Mouse (Mus musculus) heart, embryonic 13.5 days (tissue): ENCODE measurements around the gene Crtap. TPM values are rescaled to one million over a fixed set of nuclear protein-coding genes. Genes with fewer than 3 reads are reported as not detected.
A peak's percentile ranks its signal among the peaks of the same experiment; 100 is the strongest.
"Not testable (repeated sequence)": the region's sequence is repeated elsewhere in the genome, so short reads cannot be mapped to it uniquely, and the experiment has no call there.

Source experiments
- ATAC-seq: fragments of 200-750 bp; cut with Nextera tagmentation; 2 replicates; pipeline ENCODE4 v1.8.0; 2017; ENCODE audit warnings: moderate TSS enrichment; ENCODE audit not compliant: insufficient number of reproducible peaks, low FRiP score, low TSS enrichment; ENCODE audit errors: extremely low read depth
- H3K27ac ChIP-seq: fragments of 300-500 bp; sonication (generic); replicated peaks from 2 replicates; pipeline ENCODE4 v1.5.1; 2015; ENCODE audit warnings: moderate library complexity, mild to moderate bottlenecking, inconsistent platforms
- H3K27me3 ChIP-seq: fragments of 300-500 bp; sonication (generic); replicated peaks from 2 replicates; pipeline ENCODE4 v1.6.1; 2015; ENCODE audit warnings: mild to moderate bottlenecking, inconsistent platforms
- H3K36me3 ChIP-seq: fragments of 300-500 bp; sonication (generic); 2 replicates; pipeline ENCODE4 v1.6.1; 2015; ENCODE audit warnings: mild to moderate bottlenecking, inconsistent platforms
- H3K4me1 ChIP-seq: fragments of 300-500 bp; sonication (generic); 2 replicates; pipeline ENCODE4 v1.6.1; 2015; ENCODE audit warnings: inconsistent platforms
- H3K4me2 ChIP-seq: fragments of 300-500 bp; sonication (generic); 2 replicates; pipeline ENCODE4 v1.6.1; 2015; ENCODE audit warnings: inconsistent platforms, mild to moderate bottlenecking, moderate library complexity
- H3K4me3 ChIP-seq: fragments of 300-500 bp; sonication (generic); 2 replicates; pipeline ENCODE4 v1.5.1; 2015; ENCODE audit warnings: moderate library complexity, mild to moderate bottlenecking, inconsistent platforms
- H3K9ac ChIP-seq: fragments of 300-500 bp; sonication (generic); 2 replicates; pipeline ENCODE4 v1.6.1; 2015; ENCODE audit warnings: inconsistent platforms, mild to moderate bottlenecking, moderate library complexity
- H3K9me3 ChIP-seq: fragments of 300-500 bp; sonication (generic); 2 replicates; pipeline ENCODE4 v1.6.1; 2016; ENCODE audit warnings: inconsistent platforms
- WGBS: fragments of 180-500 bp; shearing (Covaris S2); methylation state at CpG from one replicate; pipeline ENCODE4 v1.1.7; 2015; ENCODE audit warnings: mixed read lengths; 5-methylcytosine and 5-hydroxymethylcytosine counted together
- polyA plus RNA-seq: library from polyadenylated mRNA; unstranded; fragments of >200 nt; fragmentation: Nextera tagmentation; extraction: Ambion mirVana; gene quantifications from 2 replicates; pipeline ENCODE4 v1.2.1, GENCODE M21; 2015

Gene Crtap
- polyA plus RNA-seq, 1 experiment from 2014 or later = 142 TPM

- H3K36me3 ChIP-seq = peaks cover 89% of the 10 kb centered on the region
- H3K27me3 ChIP-seq = no peaks in the 10 kb centered on the region
- no peak for ATAC-seq
- H3K9ac ChIP-seq = no peak overlapping the region
- H3K4me2 ChIP-seq = no peak overlapping the region
- H3K4me3 ChIP-seq = no peak overlapping the region
- no peaks in the 10 kb centered on the region for H3K9me3 ChIP-seq
- WGBS = 62% methylated on average over 17 of the region's 17 CpGs
- peaks cover 16% of the 10 kb centered on the region for H3K4me1 ChIP-seq
- no peak overlapping the region for H3K27ac ChIP-seq
Observed at GRCm38 (mm10) chr9:114380881-114381733, 9.4 kb downstream of the Crtap start.

GRCm38 (mm10) chr9:114379871-114380270, 10.6 kb downstream of the Crtap start:
- H3K9ac ChIP-seq = no peak overlapping the region
- no peak overlapping the region for H3K27ac ChIP-seq
- H3K36me3 ChIP-seq = peaks cover 88% of the 10 kb centered on the region
- no peaks in the 10 kb centered on the region for H3K9me3 ChIP-seq
- H3K4me1 ChIP-seq = peaks cover 15% of the 10 kb centered on the region
- H3K4me3 ChIP-seq = no peak overlapping the region
- ATAC-seq = no peak
- no peaks in the 10 kb centered on the region for H3K27me3 ChIP-seq
- 80% methylated on average over 12 of the region's 12 CpGs for WGBS
- no peak overlapping the region for H3K4me2 ChIP-seq

GRCm38 (mm10) chr9:114377168-114377567, 13.3 kb downstream of the Crtap start:
- Histone ChIP-seq H3K4me1 (peaks cover 15% of the 10 kb centered on the region), H3K36me3 (peaks cover 82% of the 10 kb centered on the region), H3K9me3 (no peaks in the 10 kb centered on the region), H3K9ac (no peak overlapping the region), H3K4me2 (no peak overlapping the region), H3K27me3 (no peaks in the 10 kb centered on the region), H3K4me3 (no peak overlapping the region), H3K27ac (no peak overlapping the region)
- 67% methylated on average over 10 of the region's 10 CpGs for WGBS
- ATAC-seq = peak; percentile 21; the same call in 1 of the 2 replicates

GRCm38 (mm10) chr9:114375276-114375962, 15.1 kb downstream of the Crtap start:
- 79% methylated on average over 10 of the region's 10 CpGs for WGBS
- no peak overlapping the region for H3K27ac ChIP-seq
- ATAC-seq = no peak
- H3K36me3 ChIP-seq = peaks cover 73% of the 10 kb centered on the region
- no peaks in the 10 kb centered on the region for H3K27me3 ChIP-seq
- H3K9ac ChIP-seq = no peak overlapping the region
- no peak overlapping the region for H3K4me2 ChIP-seq
- no peak overlapping the region for H3K4me3 ChIP-seq
- no peaks in the 10 kb centered on the region for H3K9me3 ChIP-seq
- H3K4me1 ChIP-seq = peaks cover 15% of the 10 kb centered on the region

GRCm38 (mm10) chr9:114371717-114372116, 18.8 kb downstream of the Crtap start:
- H3K4me3 ChIP-seq, H3K9ac ChIP-seq, H3K27me3 ChIP-seq, ATAC-seq, H3K27ac ChIP-seq, H3K4me2 ChIP-seq, H3K9me3 ChIP-seq: not testable (repeated sequence)
- peaks cover 36% of the 10 kb centered on the region for H3K36me3 ChIP-seq
- WGBS = 21% methylated on average over 5 of the region's 5 CpGs
- peaks cover 13% of the 10 kb centered on the region for H3K4me1 ChIP-seq

GRCm38 (mm10) chr9:114369389-114369788, 21.1 kb downstream of the Crtap start:
- not testable (repeated sequence) for H3K9ac ChIP-seq, H3K4me2 ChIP-seq, H3K27me3 ChIP-seq, ATAC-seq, H3K27ac ChIP-seq, H3K4me3 ChIP-seq, H3K9me3 ChIP-seq
- WGBS = 53% methylated on average over 5 of the region's 5 CpGs
- H3K36me3 ChIP-seq = peaks cover 15% of the 10 kb centered on the region
- peaks cover 12% of the 10 kb centered on the region; the same call in 1 of the 2 replicates for H3K4me1 ChIP-seq

GRCm38 (mm10) chr9:114368471-114368858, 22.0 kb downstream of the Crtap start:
- peak; percentile 38; the same call in 1 of the 2 replicates for ATAC-seq
- Histone ChIP-seq H3K9ac (peak overlapping the region; percentile 83), H3K9me3 (no peaks in the 10 kb centered on the region), H3K4me1 (peaks cover 12% of the 10 kb centered on the region; the same call in 1 of the 2 replicates), H3K4me2 (peak overlapping the region; percentile 90), H3K36me3 (peaks cover 7% of the 10 kb centered on the region), H3K4me3 (peak overlapping the region; percentile 63), H3K27me3 (peaks cover 4% of the 10 kb centered on the region; the same call in 1 of the 2 replicates), H3K27ac (peak overlapping the region; percentile 42; the same call in 1 of the 2 replicates)
- 11% methylated on average over 12 of the region's 12 CpGs for WGBS

- peak; percentile 62 for ATAC-seq
- Histone ChIP-seq H3K4me3 (peak overlapping the region; percentile 63), H3K36me3 (peaks cover 2% of the 10 kb centered on the region), H3K9ac (peak overlapping the region; percentile 83), H3K4me1 (peaks cover 12% of the 10 kb centered on the region; the same call in 1 of the 2 replicates), H3K9me3 (no peaks in the 10 kb centered on the region), H3K4me2 (peak overlapping the region; percentile 90), H3K27me3 (peaks cover 4% of the 10 kb centered on the region; the same call in 1 of the 2 replicates), H3K27ac (peak overlapping the region; percentile 42; the same call in 1 of the 2 replicates)
- under 1% methylated on average over 48 of the region's 48 CpGs for WGBS
Observed at GRCm38 (mm10) chr9:114367783-114368470, 22.5 kb downstream of the Crtap start.

- H3K9me3 ChIP-seq, H3K4me1 ChIP-seq, H3K4me3 ChIP-seq, H3K27me3 ChIP-seq, H3K9ac ChIP-seq, H3K36me3 ChIP-seq, H3K27ac ChIP-seq, H3K4me2 ChIP-seq, ATAC-seq: not testable (repeated sequence)
- WGBS = 50% methylated on average over 9 of the region's 9 CpGs
Observed at GRCm38 (mm10) chr9:114329855-114330254, 60.6 kb downstream of the Crtap start, which contains the start of gene Bcl2a1c. TSS of gene Bcl2a1c (plus strand) at chr9:114330135.

- H3K27ac ChIP-seq = not testable (repeated sequence)
Observed at GRCm38 (mm10) chr9:114328332-114328731, 62.1 kb downstream of the Crtap start.

More at GRCm38 (mm10) chr9:114328332-114328731, 62.1 kb downstream of the Crtap start:
- not testable (repeated sequence) for H3K4me2 ChIP-seq, H3K4me1 ChIP-seq, H3K9me3 ChIP-seq, H3K4me3 ChIP-seq, ATAC-seq, H3K27me3 ChIP-seq, H3K9ac ChIP-seq, H3K36me3 ChIP-seq
